Mouse (Mus musculus) retina, embryonic 14.5 days (tissue): Measurements from ENCODE around the gene Blzf1.

Experiments used
- DNase-seq: peaks from one replicate; pipeline ENCODE4 v3.0.0-alpha.2; 2015; ENCODE audit warnings: low spot score

Blzf1 gene

DNA sequence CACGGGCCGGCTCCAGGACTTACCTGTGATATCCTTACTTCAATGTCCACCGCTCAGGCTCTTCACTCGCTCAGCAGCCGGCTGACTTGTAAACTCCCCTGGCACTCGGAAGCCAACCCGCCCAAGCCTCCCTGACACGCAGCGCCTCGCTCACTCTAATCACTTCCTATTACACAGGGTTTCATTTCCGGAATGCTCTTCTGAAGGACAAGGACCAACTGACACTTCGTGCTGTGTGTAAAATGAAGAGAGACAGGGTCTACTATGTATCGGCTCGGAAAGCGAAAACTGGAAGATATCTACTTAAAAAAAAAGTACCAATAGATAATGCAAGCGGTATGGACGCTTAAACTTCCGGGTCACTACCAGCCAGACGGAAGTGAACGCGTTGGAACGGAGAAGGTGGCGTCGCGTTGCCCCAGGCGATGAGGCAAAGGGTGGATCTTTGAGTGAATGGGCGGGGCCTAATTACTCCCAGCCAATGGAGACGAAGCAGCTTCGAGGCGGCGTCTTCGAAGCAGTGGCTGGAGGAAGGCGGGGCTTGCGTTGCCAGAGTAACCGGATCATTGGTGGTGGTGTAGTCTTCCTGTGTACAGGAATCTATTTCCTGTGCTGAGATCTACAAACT is at the start of gene Blzf1:
Gene Blzf1, minus strand, starts transcription at position 366 of the 628 bp plus-strand sequence.
- DNase-seq: peak; percentile 99

DNA sequence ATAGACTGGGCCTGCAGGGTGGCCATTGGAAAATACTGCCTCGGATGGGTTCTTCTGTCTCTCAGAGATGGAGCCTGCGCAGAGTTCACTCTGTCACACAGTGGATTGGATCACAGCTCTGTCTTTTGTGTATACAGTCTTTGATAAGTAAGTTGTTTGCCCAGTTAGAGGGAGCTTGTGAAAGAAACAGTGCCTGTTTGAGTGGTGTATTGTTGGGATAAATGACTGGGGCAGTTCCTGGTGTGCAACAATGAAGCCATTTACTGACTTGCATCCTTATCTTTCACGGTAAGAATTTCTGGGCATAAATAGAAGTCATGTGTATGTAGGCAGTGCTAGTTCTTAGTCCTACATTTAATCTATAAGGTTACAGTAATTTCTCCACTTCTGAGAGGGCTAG is 46.2 kb upstream of the Blzf1 start:
- DNase-seq: no peak

DNA sequence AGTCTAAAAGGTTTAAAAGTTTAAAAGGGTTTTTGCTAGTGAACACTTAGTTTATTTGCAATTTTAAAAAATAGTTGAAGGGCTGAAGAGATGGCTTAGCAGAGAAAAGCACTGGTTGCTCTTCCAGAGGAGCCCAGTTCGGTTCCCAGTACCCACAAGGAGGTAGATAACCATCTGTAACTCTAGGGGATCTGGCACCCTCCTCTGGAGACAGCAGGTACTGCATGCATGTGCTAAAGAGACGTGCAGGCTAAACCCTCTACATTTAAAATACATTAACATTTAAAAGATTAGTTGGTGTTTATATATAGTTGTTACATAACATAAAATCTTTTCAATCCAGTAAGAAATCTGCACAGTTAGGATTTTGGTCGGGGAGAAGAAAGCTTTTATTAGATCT is 34.9 kb upstream of the Blzf1 start:
- DNase-seq: peak; percentile 14

DNA sequence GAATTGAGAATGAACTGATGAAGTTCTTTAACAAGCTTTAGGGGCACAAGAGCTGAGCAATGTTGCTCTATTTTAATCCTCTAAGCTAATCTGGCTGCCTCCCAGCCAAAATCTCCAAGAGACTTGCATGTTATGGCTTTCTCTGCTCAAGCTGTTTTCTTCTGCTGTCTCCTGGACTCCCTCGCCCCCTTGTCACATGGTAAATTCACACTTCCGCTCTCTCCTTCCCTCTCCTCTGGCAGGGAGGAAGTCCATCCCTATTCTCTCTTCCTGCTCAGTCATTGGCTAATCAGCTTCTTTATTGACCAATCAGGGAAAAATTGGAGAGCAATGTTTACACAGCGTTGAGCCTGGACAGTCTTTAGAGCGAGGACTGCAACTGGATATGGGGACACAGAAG is 28.6 kb upstream of the Blzf1 start:
- DNase-seq: no peak

DNA sequence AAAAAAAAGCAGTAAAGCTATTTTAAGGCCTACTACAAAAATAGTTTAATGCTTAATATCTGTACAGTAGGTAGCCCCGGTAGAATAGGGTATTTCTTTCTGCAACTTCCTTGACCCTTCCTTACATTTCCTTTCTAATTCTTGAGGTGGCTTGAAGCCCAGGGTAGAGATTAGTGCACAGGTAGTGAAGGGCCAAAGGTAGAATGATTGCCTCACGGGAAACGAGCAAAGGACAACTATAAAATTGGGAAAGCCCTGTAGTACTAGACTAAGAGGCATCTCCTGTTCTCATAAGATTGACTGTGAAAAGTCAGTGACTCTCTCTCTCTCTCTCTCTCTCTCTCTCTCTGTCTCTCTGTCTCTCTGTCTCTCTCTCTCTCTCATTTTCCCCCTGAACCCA is 28.1 kb upstream of the Blzf1 start:
- no peak for DNase-seq

DNA sequence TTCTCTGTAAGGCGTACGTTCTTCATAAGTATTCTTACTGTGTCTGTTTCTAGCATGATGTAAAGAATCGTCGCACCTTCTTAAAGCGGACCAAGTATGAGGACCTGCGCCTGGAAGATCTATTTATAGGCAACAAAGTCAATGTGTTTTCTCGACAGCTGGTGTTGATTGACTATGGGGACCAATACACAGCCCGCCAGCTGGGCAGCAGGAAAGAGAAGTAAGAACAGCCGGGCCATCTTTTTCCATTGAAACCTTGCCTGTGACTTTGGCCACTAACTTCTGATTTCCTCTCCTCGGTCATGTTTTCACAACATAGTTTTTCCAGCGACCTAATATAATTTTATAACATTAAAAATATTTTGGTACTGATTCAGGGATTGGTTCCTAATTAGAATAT is 25.3 kb upstream of the Blzf1 start:
- DNase-seq: no peak

DNA sequence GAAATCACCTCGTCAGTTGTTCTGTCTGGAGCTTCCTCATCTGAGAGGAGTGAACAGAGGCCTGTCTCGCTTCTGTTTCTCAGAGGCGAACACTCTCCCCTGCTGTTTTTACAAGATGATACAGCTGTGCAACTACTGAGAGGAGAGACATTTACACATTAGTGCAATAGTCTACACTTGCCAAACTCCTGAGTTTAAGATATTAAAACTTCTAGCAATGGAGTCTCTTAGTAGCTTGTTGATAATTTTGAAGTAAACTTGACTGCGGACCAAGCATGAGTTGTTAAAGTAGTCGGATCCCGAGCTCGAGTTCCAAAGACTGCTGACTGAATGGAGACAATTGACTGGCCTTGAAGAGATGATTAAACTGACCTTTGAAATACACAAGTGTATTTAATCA is 20.5 kb upstream of the Blzf1 start:
- DNase-seq: no peak

DNA sequence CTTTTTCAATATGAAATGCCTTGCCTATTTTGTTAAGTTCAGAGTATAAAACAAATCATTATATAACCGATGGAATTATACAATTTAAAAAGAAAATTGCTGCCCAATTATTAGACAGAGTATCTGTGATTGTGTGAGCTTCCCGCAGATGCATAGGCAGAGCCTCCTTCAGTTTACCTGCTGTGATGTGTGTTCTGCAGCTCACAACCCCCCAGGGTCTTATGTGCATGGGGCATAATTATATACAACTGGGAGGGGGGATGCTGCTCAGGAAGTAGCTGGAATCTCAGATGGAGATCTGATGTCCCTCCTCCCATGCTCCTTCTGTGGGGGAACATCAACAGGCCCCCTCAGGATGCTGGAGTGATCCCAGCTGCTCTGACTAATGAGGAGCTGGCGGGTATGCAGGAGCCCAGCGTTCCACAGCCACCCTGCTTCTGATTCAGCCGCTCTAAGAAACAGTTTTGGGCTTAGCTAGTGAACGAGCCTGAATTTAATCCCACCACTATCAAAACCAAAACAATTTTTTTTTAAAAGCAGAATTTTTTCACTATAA is 19.4 kb upstream of the Blzf1 start:
- no peak for DNase-seq

DNA sequence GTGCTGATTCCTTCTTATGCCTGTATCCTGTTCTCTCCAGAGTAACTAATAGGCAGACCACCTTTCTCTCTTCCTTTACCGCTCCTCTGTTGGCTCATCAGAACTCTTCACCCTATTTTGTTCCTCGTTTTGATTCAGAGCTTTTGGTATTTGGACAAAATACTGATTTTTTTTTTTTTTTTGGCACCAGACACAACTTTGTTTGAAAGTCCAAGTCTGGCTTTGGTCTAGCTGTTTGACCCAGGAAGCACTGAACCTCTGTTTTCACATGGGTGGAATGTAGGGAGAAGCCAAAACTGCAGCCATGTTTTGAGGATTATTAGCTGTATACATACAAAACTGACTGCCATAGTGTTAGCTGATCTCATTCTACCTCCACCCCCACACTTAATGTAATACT is 17.6 kb upstream of the Blzf1 start:
- DNase-seq: no peak

DNA sequence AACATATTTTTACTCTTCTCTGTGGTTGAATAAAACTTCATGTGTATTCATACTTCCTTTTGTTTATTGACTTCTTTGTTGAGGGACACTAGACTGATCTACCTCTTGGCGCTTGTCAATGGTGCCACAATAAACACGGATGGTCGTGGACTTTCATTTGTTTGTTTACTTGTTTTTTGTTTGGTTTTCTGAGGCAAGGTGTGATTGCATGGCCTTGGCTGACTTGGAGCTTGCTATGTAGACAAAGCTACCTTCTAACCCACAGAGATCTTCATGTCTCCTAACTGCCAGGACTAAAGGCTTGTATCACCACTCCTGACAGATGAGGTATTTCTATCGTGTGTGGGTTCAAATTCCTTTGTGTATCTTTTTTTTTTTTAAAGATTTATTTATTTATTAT is 16.9 kb upstream of the Blzf1 start:
- no peak for DNase-seq

DNA sequence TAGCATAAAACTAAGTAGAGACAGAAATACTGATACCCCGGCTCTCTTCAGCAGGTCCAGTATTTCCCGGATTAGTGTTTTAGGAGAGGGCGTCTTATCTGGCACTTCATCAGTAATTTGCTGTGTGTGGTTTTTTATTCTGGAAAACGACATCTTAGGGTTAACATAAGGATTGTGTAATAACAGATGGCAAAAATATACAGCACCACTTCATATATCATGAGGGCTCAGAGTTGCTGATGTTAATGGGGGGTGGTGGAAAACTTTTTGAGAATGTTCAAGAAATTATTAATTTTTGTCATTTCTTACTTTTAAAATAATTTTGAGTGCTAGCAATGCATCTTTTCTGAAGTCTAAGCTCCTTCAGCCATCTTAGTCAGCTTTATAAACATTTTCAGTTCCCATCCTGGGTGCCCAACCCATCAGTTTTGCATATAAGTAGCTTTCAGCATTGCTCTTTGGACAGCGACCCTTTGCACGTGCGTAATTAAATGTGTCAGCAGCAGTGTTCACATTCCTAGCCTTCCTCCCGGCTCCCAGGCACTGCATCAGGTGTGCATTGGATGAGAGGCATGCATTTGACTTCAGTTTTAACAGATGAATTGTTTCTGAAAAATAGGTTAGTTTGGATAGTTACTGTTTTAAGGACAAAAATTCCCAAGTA is 15.8 kb upstream of the Blzf1 start:
- no peak for DNase-seq

DNA sequence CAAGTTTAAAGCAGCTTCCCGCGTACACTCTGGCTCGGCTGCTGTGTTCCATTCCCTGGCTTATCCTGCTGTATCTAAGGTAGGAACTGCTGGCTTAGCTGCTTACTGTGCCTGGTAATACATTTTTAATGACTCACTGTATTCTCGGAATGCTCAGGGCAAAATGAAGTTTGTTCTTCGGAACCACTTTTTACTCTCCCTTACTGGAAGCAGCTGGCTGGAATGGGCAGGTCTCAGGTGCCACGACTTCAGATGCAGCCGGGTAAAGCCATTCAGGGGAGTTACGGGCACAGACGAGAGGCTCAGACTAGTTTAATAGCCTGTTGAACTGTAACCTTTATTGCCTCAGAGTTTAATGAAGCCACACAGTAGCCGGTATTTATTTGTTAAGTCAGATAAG is 14.1 kb upstream of the Blzf1 start:
- no peak for DNase-seq

DNA sequence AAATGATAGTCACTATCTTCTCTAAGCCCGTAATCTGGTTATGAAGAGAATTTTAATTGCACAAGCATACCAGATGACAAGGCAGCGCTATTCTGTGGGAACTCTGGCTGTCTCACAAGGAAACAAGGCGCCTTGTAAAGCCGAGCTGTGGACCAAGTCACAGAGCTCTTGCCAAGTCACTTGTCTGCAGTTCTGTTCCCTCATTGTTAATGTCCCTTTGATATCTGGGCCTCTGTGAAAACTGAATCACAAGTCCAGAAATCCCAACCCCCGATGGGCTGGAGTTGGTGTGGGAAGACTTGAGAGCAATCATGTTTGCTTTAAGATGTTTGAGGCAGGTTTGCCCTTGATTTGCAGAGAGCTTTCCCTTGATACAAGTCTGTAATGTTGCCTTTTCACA is 13.4 kb upstream of the Blzf1 start:
- no peak for DNase-seq

DNA sequence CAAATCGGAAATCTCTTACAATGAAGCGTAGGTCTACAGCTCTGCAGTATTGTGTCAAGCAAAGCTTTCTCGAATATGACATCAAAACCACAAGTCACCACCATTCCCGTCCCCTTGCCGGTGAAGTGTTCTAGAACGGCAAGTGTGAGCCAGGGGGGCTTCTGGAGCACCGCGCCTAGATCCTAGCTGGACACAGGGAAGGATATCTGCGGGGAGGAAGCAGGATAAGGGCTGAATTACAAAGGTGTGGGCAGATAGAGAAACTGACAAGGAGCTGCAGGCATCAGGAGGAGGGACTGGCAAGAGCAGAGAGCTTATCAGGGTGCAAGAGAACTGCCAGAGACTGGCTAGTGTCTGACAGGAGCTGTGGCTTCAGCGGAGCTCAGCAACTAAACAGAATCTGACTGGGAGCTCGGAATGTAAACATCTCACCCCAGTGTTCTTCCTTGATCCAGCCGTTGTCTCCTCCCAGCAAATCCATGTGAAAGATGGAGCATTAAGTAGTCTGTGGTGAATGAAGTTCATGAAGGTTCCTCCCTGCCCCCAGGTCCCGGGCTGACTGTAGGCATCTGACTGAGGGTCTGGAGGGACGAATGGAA is 12.4 kb upstream of the Blzf1 start:
- DNase-seq: no peak

DNA sequence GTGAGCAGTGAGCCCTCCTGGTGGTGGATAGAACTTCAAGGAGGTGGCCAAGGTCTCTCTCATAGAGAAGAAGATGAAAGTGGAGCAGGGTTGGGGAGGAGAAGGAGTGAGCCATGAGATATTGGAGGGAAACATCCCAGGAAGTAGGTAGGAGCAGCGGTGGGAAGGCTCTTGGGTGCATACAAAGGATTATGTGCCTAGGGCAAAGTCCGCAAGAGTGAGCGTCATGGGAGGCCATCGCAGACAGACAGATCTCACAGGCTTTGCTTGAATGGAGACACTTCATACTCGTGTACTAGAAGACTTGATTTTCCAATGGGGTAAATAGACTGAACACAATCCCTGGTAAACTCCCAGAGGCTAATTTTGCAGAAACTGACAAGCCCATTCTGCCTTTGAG is 11.2 kb upstream of the Blzf1 start:
- DNase-seq: no peak

DNA sequence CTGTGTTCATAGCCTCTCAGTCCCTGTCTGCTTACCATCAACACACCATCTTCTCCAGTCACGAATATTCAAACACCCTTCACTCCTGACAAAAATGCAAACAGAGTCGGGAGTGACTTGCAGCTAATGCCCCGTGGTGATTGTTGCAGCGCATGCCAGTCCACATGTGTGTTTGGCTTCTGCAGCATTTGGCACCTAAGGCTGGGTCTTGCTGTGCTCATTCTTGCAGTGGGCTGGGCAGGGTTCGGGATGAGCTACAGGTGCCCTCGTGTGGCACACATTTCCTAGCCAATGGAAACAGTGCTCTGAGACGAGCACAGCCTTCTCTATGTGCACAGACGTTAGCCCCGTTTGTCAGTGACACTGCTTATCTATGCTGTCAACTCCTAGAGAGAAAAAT is 10.0 kb upstream of the Blzf1 start:
- DNase-seq: no peak

DNA sequence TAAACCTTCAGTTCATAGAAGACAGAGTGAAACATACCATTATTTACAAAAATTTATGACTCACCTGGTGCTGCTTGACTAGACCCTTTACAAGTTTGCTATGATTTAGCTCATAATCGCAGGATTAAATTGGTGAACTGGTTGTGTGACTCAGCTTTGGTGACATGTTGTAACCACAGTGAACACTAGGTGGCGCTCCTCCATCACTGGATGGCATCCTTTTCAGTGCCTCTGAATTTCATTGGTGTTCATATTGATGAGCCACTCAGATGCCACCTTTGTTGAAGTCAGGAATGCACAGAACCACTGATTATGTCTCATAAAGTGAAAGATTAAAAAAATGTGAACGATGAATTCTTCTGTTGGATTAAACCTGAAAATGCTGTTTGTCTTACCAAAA is 9.4 kb upstream of the Blzf1 start:
- DNase-seq: peak; percentile 82

DNA sequence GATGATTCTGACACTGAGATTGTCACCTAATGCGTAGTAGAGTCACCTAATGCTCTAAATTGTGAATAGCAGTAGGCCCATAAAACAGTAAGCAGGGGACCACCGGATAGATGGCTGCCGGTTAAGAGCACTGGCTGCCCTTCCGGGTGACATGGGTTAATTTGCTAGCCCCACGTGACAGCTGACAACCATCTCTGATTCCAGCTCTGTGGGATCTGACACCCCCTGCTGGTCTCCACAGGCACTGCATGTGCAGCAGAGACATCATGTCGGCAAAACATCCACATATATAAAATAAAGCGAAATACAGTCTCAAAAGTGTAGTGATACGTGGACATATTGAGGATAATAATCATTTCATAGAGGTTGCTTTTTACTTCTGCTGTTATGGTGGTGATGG is 8.0 kb upstream of the Blzf1 start:
- DNase-seq: peak; percentile 60

DNA sequence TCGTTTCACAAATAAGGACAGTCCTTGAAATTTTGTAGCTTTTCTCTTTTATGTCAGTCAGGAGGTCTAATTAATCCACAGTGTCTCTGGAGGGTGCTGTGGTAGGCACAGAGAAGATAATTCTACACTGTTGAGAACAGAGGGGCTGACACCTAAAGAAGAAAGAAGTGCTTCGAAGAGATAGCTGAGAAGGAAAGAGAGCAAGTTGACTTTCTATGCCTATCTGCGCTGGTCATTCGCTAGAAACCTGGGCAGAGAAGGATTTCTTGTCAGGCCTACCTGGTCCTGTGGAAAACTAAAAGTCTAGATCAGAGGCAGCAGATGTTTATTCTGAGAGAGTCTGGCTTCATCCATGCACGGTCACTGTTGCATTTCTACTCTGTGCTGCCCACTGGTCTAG is 6.8 kb upstream of the Blzf1 start:
- DNase-seq: no peak

DNA sequence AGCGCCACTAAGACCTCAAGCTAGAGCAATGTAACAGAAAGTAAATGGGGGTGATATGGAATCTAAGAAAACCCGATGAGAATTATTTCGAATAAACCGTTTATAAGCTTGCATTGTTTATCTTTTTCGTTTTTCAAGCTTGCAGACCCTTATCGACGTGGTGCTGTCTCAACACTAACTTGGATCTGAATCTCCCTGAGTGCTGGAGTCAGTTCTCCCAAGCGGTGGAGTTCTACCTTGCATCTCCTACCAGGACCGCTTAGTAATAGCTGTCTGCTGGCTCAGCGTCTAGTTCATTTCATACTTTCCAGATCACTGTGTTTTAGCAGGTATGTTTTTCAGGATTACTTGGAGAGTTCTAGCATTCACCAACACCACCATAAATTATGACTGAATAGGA is 633 bp upstream of the Blzf1 start:
- DNase-seq: no peak

DNA sequence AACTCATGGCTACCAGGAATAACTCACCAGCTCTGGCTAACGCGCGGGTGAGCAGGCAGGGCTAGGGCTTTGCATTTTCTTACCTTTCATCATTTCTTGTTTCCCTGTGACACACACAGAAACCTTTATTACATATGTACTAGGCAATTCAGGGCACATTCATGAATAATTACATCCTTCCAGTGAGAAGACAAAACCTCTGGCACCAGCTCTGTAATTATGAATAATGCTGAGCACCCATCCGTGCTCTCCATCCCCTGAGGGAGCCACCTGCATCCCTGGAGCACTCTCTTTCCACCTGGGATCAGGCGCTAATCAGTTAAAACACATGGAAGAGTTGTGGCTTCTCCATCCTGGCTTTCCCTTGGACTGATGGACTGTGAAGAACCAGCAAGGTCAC is 3.5 kb downstream of the Blzf1 start, which contains the start of gene Nme7:
Gene Nme7, plus strand, starts transcription at position 301 of the 400 bp plus-strand sequence.
- DNase-seq: no peak

DNA sequence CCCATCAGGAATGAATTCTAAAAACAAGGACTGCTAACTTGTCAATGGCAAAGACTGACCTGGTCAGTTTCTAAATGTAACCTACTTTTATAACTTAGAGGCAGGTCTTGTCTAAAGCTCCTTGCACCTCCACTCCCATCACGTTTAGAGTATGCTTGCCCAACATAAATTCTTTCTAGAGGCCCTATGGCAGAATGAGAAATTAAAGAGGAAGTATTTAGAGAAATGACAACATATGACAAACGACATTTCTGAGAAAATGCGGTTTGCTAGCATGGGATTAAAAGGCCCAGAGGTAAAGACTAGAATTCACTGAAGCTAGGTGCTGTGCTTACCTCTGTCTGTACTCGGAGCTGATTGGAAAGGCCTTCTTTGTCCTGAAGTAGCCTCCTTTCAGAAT is 5.3 kb downstream of the Blzf1 start:
- no peak for DNase-seq

DNA sequence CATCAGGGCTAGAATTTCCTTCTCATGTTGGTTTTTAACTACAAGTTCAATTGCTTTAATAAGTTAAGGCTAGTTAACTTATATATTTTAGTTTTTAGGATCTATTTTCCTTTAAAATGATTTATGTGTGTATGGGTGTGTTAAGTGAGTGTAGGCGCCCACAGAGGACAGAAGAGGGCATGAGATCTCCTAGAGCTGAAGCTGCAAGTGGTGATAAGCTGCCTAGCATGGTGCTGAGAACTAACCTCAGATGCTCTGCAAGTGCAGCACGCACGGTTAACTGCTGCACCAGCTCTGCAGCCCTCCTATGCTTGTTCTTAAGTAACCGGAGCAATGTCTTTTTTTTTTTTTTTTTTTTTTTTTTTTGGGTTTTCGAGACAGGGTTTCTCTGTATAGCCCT is 10.8 kb downstream of the Blzf1 start:
- DNase-seq: no peak

DNA sequence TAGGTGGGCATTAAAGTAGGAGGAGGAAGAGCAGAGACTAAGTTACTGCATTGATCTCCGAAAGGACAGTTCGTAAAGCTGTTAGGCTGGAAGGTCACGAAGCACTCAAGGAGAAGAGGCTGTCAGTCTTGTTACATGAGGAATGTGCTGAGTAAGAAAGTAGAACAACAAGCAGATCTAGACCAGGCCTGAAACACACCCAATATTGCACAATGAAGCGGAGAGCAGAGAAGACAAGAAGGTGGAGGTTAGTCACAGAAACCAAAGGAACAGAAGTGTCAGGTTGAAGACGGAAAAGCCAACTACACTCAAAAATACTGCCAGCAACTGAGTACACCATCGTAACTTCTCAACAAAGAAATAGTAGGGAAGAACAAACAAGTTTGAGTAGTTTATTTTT is 13.2 kb downstream of the Blzf1 start:
- no peak for DNase-seq
